Mouse (Mus musculus): ENCODE data around the gene Ckap5. TPM values are rescaled to one million over a fixed set of nuclear protein-coding genes. Genes with fewer than 3 reads are reported as not detected.
A peak's percentile ranks its signal among the peaks of the same experiment; 100 is the strongest.

The Ckap5 gene
- polyA plus RNA-seq, 1 experiment from 2014 or later, result 124 TPM

DNA sequence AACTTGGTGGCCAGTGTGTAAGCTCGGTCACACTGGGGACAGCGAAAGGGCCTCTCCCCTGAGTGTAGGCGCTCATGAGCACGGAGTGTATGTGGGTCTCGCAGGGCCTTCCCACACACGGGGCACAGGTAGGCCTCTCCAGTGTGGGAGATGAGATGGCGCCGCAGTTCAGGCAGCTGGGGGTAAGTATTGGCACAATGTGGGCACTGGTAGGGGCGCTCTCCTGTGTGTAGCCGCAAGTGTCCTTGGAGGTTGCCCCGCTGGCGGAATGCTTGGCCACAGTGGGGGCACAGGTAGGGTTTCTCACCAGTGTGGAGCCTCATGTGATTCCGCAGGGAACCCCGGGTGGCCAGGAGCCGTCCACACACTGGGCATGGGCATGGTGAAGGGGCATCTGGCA is 118.8 kb downstream of the Ckap5 start:
- Histone ChIP-seq H3K27ac (no peak overlapping the region), H3K4me1 (peaks cover 8% of the 10 kb centered on the region), H3K4me2 (replicated peaks) (no peak overlapping the region), H3K9me3 (no peaks in the 10 kb centered on the region), H3K4me3 (no peak overlapping the region), H3K9ac (no peak overlapping the region), H3K36me3 (peaks cover 60% of the 10 kb centered on the region), H3K27me3 (no peaks in the 10 kb centered on the region)
- 96% methylated on average over 15 of the region's 15 CpGs for WGBS
- no peak for ATAC-seq (ENCODE audit: insufficient number of reproducible peaks, insufficient read depth, low FRiP score, low TSS enrichment)

DNA sequence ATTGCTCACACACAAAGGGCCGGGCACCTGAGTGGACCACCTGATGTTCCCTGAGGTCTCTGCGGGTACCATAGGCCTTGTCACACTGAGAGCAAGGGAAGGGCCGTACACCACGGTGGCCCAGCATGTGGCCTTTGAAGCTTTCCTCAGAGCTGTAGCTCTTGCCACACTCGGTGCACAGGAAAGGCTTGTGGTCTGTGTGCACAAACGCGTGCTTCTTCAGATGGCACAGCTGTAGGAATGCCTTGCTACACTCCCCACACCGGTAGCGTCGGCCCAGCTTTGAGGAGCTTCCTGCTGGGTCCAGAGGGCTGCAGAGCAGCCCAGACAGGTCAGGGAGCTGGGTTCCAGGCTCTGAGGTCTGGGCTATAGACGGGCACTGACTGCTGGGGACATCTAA is 119.2 kb downstream of the Ckap5 start:
- no peak for ATAC-seq (ENCODE audit: insufficient number of reproducible peaks, insufficient read depth, low FRiP score, low TSS enrichment)
- Histone ChIP-seq H3K9me3 (no peaks in the 10 kb centered on the region), H3K4me3 (no peak overlapping the region), H3K36me3 (peaks cover 60% of the 10 kb centered on the region), H3K4me2 (replicated peaks) (no peak overlapping the region), H3K9ac (no peak overlapping the region), H3K4me1 (peaks cover 11% of the 10 kb centered on the region), H3K27me3 (no peaks in the 10 kb centered on the region), H3K27ac (no peak overlapping the region)
- whole genome bisulfite sequencing, result 95% methylated on average over 11 of the region's 11 CpGs

DNA sequence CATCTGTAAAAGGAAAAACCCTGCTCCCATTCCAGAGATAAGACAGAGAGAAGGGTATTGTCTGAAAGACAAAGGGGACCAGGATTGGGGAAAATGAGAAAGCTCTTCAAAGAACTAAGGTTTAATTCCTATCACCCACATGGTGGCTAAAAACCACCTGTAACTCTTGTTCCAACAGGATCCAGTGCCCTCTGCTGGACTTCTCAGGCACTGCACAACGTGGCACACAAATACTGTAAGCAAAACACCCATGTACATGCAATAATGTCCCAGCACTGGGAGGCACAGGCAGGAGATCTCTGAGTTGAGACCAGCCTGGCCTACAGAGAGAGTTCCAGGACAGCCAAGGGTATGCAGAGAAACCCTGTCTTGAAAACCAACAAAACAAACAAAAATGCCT is 120.2 kb downstream of the Ckap5 start:
- Histone ChIP-seq H3K27ac (no peak overlapping the region), H3K36me3 (peaks cover 59% of the 10 kb centered on the region), H3K4me2 (replicated peaks) (no peak overlapping the region), H3K9me3 (no peaks in the 10 kb centered on the region), H3K4me3 (no peak overlapping the region), H3K9ac (no peak overlapping the region), H3K27me3 (no peaks in the 10 kb centered on the region), H3K4me1 (peaks cover 15% of the 10 kb centered on the region)
- no peak for ATAC-seq (ENCODE audit: insufficient number of reproducible peaks, insufficient read depth, low FRiP score, low TSS enrichment)
- 31% methylated on average over 1 of the region's 1 CpGs for WGBS

- peaks cover 15% of the 10 kb centered on the region for H3K4me1 ChIP-seq
- ATAC-seq (ENCODE audit: insufficient number of reproducible peaks, insufficient read depth, low FRiP score, low TSS enrichment), result no peak
- H3K9ac ChIP-seq, result peak overlapping the region; percentile 92
- H3K4me3 ChIP-seq, result peak overlapping the region; percentile 90
- peaks cover 46% of the 10 kb centered on the region for H3K36me3 ChIP-seq
- H3K27ac ChIP-seq, result peak overlapping the region; percentile 88
- H3K27me3 ChIP-seq, result no peaks in the 10 kb centered on the region
- WGBS, result 2% methylated on average over 15 of the region's 15 CpGs
- no peaks in the 10 kb centered on the region for H3K9me3 ChIP-seq
- H3K4me2 ChIP-seq (replicated peaks), result peak overlapping the region; percentile 97
These were observed 122.6 kb downstream of the Ckap5 start for GRCm38 (mm10) chr2:91649152-91649551.

- H3K4me3 ChIP-seq, result peak within 1 kb of the TSS; percentile 90
- peaks cover 46% of the 10 kb centered on the region for H3K36me3 ChIP-seq
- under 1% methylated on average over 44 of the region's 44 CpGs for WGBS
- H3K9ac ChIP-seq, result peak within 1 kb of the TSS; percentile 92
- H3K4me2 ChIP-seq (replicated peaks), result peak within 1 kb of the TSS; percentile 97
- H3K4me1 ChIP-seq, result peaks cover 15% of the 10 kb centered on the region
- peak; percentile 89 for ATAC-seq (ENCODE audit: insufficient number of reproducible peaks, insufficient read depth, low FRiP score, low TSS enrichment)
- H3K27ac ChIP-seq, result peak within 1 kb of the TSS; percentile 88
- H3K27me3 ChIP-seq, result no peaks in the 10 kb centered on the region
- no peaks in the 10 kb centered on the region for H3K9me3 ChIP-seq
These were observed 123.2 kb downstream of the Ckap5 start, which contains the start of the genes Zfp408 and Arhgap1 for GRCm38 (mm10) chr2:91649553-91650359. Gene Zfp408 (minus strand): TSS chr2:91649791. Gene Arhgap1 (plus strand): TSS chr2:91649860.

DNA sequence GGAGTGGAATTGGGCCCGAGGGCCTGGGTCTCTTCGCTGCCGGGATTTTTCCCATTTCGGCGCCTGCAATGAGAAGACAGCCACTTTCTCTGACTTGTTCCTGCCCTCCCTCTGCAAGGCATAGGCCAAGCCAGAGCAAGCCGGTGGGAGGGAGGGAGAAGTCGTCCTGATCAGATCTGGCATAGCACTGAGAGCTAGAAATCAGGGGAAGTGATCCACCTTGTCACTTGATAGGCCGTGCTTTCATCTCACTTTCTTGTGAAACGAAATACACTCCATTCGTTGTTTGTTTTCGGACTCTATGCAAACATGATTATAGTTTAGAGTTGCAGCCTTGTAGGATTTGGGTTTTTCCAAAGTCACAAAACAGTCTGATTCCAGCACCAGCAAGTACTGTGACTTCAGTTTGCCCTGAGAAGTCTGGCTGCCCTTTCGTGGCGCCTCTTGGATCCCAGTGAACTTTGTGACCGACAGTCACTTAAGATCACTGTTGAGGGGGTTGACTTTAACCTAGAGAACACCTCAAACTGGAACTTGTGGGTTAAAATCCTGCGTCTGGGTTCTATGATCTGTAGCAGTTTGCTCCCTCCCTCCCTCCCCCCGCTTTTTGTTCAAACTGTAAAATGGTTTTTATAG is 123.9 kb downstream of the Ckap5 start:
- Histone ChIP-seq H3K4me1 (peaks cover 15% of the 10 kb centered on the region), H3K36me3 (peaks cover 46% of the 10 kb centered on the region), H3K27ac (peak overlapping the region; percentile 88), H3K9me3 (no peaks in the 10 kb centered on the region), H3K9ac (peak overlapping the region; percentile 92), H3K27me3 (no peaks in the 10 kb centered on the region), H3K4me3 (peak overlapping the region; percentile 90), H3K4me2 (replicated peaks) (peak overlapping the region; percentile 97)
- 10% methylated on average over 16 of the region's 16 CpGs for WGBS
- ATAC-seq (ENCODE audit: insufficient number of reproducible peaks, insufficient read depth, low FRiP score, low TSS enrichment), result no peak

- Histone ChIP-seq H3K27me3 (no peaks in the 10 kb centered on the region), H3K36me3 (peaks cover 46% of the 10 kb centered on the region), H3K27ac (no peak overlapping the region), H3K9ac (no peak overlapping the region), H3K9me3 (no peaks in the 10 kb centered on the region), H3K4me1 (peaks cover 15% of the 10 kb centered on the region), H3K4me3 (no peak overlapping the region), H3K4me2 (replicated peaks) (no peak overlapping the region)
- no peak for ATAC-seq (ENCODE audit: insufficient number of reproducible peaks, insufficient read depth, low FRiP score, low TSS enrichment)
- WGBS, result 88% methylated on average over 14 of the region's 14 CpGs
These were observed 125.1 kb downstream of the Ckap5 start for GRCm38 (mm10) chr2:91651458-91652258.

GRCm38 (mm10) chr2:91652863-91653262 is 126.3 kb downstream of the Ckap5 start:
- Histone ChIP-seq H3K4me3 (no peak overlapping the region), H3K4me1 (peaks cover 15% of the 10 kb centered on the region), H3K9me3 (no peaks in the 10 kb centered on the region), H3K27me3 (no peaks in the 10 kb centered on the region), H3K9ac (no peak overlapping the region), H3K36me3 (peaks cover 46% of the 10 kb centered on the region), H3K4me2 (replicated peaks) (no peak overlapping the region), H3K27ac (no peak overlapping the region)
- ATAC-seq (ENCODE audit: insufficient number of reproducible peaks, insufficient read depth, low FRiP score, low TSS enrichment), result no peak
- 63% methylated on average over 6 of the region's 6 CpGs for WGBS

DNA sequence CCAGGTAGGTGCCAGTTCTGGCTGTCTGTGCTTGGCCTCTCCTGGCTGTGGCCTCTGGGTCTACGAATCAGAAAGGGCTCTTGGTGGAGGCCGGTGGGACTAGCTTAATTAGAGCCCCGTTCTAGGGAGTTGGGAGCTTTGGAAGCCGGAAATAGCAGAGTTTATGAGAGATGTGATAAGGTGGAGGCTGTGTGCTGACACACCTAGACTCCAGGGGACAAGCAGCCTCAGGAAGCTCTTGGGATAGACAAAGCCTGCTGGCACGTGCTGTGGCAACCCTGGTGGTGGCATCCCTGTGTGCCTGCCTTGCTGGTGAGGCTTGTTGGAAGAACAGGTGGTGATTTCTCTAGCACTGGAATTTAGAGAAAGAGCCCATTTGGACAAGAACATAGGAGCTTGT is 128.8 kb downstream of the Ckap5 start:
- peaks cover 7% of the 10 kb centered on the region for H3K4me1 ChIP-seq
- WGBS, result 91% methylated on average over 5 of the region's 5 CpGs
- peaks cover 66% of the 10 kb centered on the region for H3K36me3 ChIP-seq

GRCm38 (mm10) chr2:91655827-91656226 is 129.3 kb downstream of the Ckap5 start:
- Histone ChIP-seq H3K9ac (no peak overlapping the region), H3K27me3 (no peaks in the 10 kb centered on the region), H3K36me3 (peaks cover 66% of the 10 kb centered on the region), H3K4me3 (no peak overlapping the region), H3K4me1 (peaks cover 3% of the 10 kb centered on the region), H3K4me2 (replicated peaks) (no peak overlapping the region), H3K9me3 (no peaks in the 10 kb centered on the region), H3K27ac (no peak overlapping the region)
- WGBS, result 66% methylated on average over 6 of the region's 6 CpGs
- no peak for ATAC-seq (ENCODE audit: insufficient number of reproducible peaks, insufficient read depth, low FRiP score, low TSS enrichment)

More for the DNA sequence above, 128.8 kb downstream of the Ckap5 start:
- Histone ChIP-seq H3K27ac (no peak overlapping the region), H3K9ac (no peak overlapping the region), H3K27me3 (no peaks in the 10 kb centered on the region), H3K4me3 (no peak overlapping the region), H3K9me3 (no peaks in the 10 kb centered on the region), H3K4me2 (replicated peaks) (no peak overlapping the region)
- no peak for ATAC-seq (ENCODE audit: insufficient number of reproducible peaks, insufficient read depth, low FRiP score, low TSS enrichment)

DNA sequence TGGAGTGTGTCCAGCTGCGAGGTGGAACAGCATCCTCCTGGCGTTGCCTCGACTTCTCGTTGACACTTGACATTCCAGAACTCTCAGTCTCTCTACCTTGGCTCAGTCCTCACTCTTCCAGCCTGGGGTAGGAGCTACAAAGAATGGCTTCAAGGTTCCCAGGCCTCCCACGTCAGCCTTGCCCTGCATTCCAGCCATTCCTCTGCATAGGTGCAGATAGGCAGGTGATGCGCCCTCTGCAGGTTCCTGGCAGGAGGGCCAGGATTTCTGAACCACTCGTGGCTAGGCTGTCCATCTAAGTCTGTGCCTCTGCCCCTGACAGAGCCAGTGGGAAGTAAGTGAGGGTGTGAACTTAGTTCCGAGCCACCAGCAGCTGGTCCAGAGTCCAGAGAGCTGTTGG is 130.2 kb downstream of the Ckap5 start:
- H3K27ac ChIP-seq, result no peak overlapping the region
- no peak for ATAC-seq (ENCODE audit: insufficient number of reproducible peaks, insufficient read depth, low FRiP score, low TSS enrichment)
- H3K9ac ChIP-seq, result no peak overlapping the region
- H3K4me3 ChIP-seq, result no peak overlapping the region
- H3K36me3 ChIP-seq, result peaks cover 76% of the 10 kb centered on the region
- WGBS, result 72% methylated on average over 8 of the region's 8 CpGs
- no peaks in the 10 kb centered on the region for H3K27me3 ChIP-seq
- no peaks in the 10 kb centered on the region for H3K4me1 ChIP-seq
- H3K9me3 ChIP-seq, result no peaks in the 10 kb centered on the region
- H3K4me2 ChIP-seq (replicated peaks), result no peak overlapping the region
